Mouse (Mus musculus) liver, embryonic 15.5 days (tissue): ENCODE measurements around the gene Prpsap2. TPM values are rescaled to one million over a fixed set of nuclear protein-coding genes. Genes with fewer than 3 reads are reported as not detected.

Source experiments
- ATAC-seq: fragments of 200-750 bp; cut with Nextera tagmentation; 2 replicates; pipeline ENCODE4 v1.8.0; 2017; ENCODE audit warnings: moderate number of reproducible peaks, mild to moderate bottlenecking, moderate library complexity; ENCODE audit not compliant: insufficient read depth
- H3K27ac ChIP-seq: fragments of 300-500 bp; sonication (generic); replicated peaks from 2 replicates; pipeline ENCODE4 v1.5.1; 2015; ENCODE audit warnings: mild to moderate bottlenecking, inconsistent platforms
- H3K27me3 ChIP-seq: fragments of 300-500 bp; sonication (generic); 2 replicates; pipeline ENCODE4 v1.6.1; 2015; ENCODE audit warnings: mild to moderate bottlenecking, inconsistent platforms
- H3K36me3 ChIP-seq: fragments of 300-500 bp; sonication (generic); replicated peaks from 2 replicates; pipeline ENCODE4 v1.6.1; 2015; ENCODE audit warnings: moderate library complexity, mild to moderate bottlenecking, inconsistent platforms
- H3K4me1 ChIP-seq: fragments of 300-500 bp; sonication (generic); replicated peaks from 2 replicates; pipeline ENCODE4 v1.6.1; 2015; ENCODE audit warnings: inconsistent platforms
- H3K4me2 ChIP-seq: fragments of 300-500 bp; sonication (generic); 2 replicates; pipeline ENCODE4 v1.6.1; 2015; ENCODE audit warnings: moderate library complexity, mild to moderate bottlenecking, inconsistent platforms
- H3K4me3 ChIP-seq: fragments of 300-500 bp; sonication (generic); replicated peaks from 2 replicates; pipeline ENCODE4 v1.5.1; 2015; ENCODE audit warnings: mild to moderate bottlenecking, inconsistent platforms
- H3K9ac ChIP-seq: fragments of 300-500 bp; sonication (generic); 2 replicates; pipeline ENCODE4 v1.6.1; 2015; ENCODE audit warnings: moderate library complexity, mild to moderate bottlenecking, inconsistent platforms
- H3K9me3 ChIP-seq: fragments of 300-500 bp; sonication (generic); replicated peaks from 2 replicates; pipeline ENCODE4 v1.6.1; 2016; ENCODE audit warnings: inconsistent platforms
- WGBS: fragments of 180-500 bp; shearing (Covaris S2); methylation state at CpG from one replicate; pipeline ENCODE4 v1.1.7; 2015; ENCODE audit warnings: mixed read lengths; ENCODE audit not compliant: insufficient replicate concordance; 5-methylcytosine and 5-hydroxymethylcytosine counted together
- polyA plus RNA-seq: library from polyadenylated mRNA; unstranded; fragments of >200 nt; fragmentation: Nextera tagmentation; extraction: Ambion mirVana; gene quantifications from 2 replicates; pipeline ENCODE4 v1.2.1, GENCODE M21; 2015

Prpsap2 gene
- polyA plus RNA-seq, 1 experiment from 2014 or later, result 6.3 TPM

- Histone ChIP-seq H3K27ac (no peak overlapping the region), H3K9me3 (no peaks in the 10 kb centered on the region), H3K36me3 (no peaks in the 10 kb centered on the region), H3K27me3 (peaks cover 14% of the 10 kb centered on the region), H3K9ac (no peak overlapping the region), H3K4me1 (0 out of 2 replicates have a peak, but pooled peaks cover 8% of the 10 kb centered on the region), H3K4me2 (no peak overlapping the region), H3K4me3 (no peak overlapping the region)
- ATAC-seq, result no peak
- WGBS, result 41% methylated on average over 6 of the region's 6 CpGs
Observed at GRCm38 (mm10) chr11:61715130-61715529, 46.8 kb downstream of the Prpsap2 start.

- Histone ChIP-seq H3K27me3 (peaks cover 11% of the 10 kb centered on the region; the same call in 1 of the 2 replicates), H3K4me2 (no peak overlapping the region), H3K27ac (no peak overlapping the region), H3K4me1 (0 out of 2 replicates have a peak, but pooled peaks cover 8% of the 10 kb centered on the region), H3K4me3 (no peak overlapping the region), H3K36me3 (no peaks in the 10 kb centered on the region), H3K9ac (no peak overlapping the region), H3K9me3 (no peaks in the 10 kb centered on the region)
- ATAC-seq, result peak; percentile 71
- WGBS, result 25% methylated on average over 11 of the region's 11 CpGs
Observed at GRCm38 (mm10) chr11:61714346-61715117, 47.4 kb downstream of the Prpsap2 start.

DNA sequence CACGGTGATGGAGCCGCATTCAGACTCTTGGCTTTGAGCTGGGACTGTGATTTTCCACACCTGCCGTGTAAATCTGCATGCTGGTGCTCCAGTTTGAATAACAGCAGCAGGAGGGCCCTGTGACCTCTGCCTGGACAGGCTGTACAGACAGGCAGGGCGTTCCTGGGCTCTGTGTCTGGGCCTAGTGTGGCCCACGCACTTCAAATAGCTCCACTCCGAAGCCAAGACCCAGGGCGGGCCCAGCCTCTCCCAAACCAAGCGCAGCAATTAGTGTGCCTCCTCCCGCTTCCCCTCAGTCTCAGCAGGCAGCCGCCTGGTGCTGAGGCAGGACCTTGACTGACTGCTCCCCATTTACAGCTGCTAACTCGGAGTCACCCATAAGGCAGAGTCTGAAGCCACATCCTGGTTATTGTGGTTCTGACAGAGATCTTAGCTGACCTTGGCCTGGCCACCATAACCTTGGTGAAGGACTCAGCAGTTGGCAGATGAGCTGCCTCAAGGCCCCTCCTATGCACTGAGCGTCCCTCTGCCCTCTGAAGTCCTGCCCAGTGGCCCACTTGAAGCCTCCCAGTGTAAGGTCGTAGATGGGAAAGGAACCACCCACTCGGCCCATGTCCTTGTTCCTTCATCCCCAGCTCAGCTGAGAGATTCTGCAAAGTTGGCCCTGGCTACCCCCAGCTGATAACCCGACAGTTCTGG, 48.6 kb downstream of the Prpsap2 start:
- ATAC-seq, result no peak
- 0 out of 2 replicates have a peak, but pooled peaks cover 8% of the 10 kb centered on the region for H3K4me1 ChIP-seq
- WGBS, result 55% methylated on average over 15 of the region's 15 CpGs
- H3K4me2 ChIP-seq, result no peak overlapping the region
- H3K36me3 ChIP-seq, result no peaks in the 10 kb centered on the region
- H3K27ac ChIP-seq, result no peak overlapping the region
- no peak overlapping the region for H3K4me3 ChIP-seq
- no peaks in the 10 kb centered on the region for H3K9me3 ChIP-seq
- peaks cover 11% of the 10 kb centered on the region; the same call in 1 of the 2 replicates for H3K27me3 ChIP-seq
- no peak overlapping the region for H3K9ac ChIP-seq

- H3K9ac ChIP-seq, result no peak overlapping the region
- no peak overlapping the region for H3K4me2 ChIP-seq
- ATAC-seq, result 0 out of 2 replicates have a peak, but pooled peaks have one; percentile 6
- no peaks in the 10 kb centered on the region for H3K4me1 ChIP-seq
- no peaks in the 10 kb centered on the region for H3K9me3 ChIP-seq
- no peak overlapping the region for H3K4me3 ChIP-seq
- peaks cover 7% of the 10 kb centered on the region; the same call in 1 of the 2 replicates for H3K27me3 ChIP-seq
- 60% methylated on average over 3 of the region's 3 CpGs for WGBS
- H3K36me3 ChIP-seq, result peaks cover 10% of the 10 kb centered on the region
- H3K27ac ChIP-seq, result no peak overlapping the region
Observed at GRCm38 (mm10) chr11:61708928-61709327, 53.0 kb downstream of the Prpsap2 start.

DNA sequence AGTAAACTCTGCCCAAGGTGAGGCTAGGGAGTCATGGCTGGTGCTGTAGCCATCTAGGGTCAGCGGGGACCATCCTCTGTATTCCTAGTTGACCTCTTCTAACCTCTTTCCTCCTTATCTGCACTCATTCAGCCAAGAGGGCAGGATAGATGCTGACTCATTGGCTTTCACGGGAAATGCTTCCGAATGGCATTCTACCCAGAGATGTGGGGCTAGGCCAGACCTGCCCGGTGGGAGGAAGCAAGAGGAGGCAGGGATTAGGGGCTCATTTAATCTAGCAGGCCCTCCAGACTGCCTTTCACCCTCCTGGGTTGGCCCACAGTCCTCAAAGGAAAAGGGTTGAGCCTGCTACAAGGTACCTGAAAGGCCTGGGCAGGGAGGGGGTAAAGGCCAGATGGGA, 55.7 kb downstream of the Prpsap2 start:
- H3K27ac ChIP-seq, result no peak overlapping the region
- no peak for ATAC-seq
- no peaks in the 10 kb centered on the region for H3K9me3 ChIP-seq
- H3K4me3 ChIP-seq, result no peak overlapping the region
- H3K36me3 ChIP-seq, result peaks cover 35% of the 10 kb centered on the region
- 0 out of 2 replicates have a peak, but pooled peaks cover 7% of the 10 kb centered on the region for H3K27me3 ChIP-seq
- no peak overlapping the region for H3K9ac ChIP-seq
- WGBS, result 40% methylated on average over 4 of the region's 4 CpGs
- H3K4me1 ChIP-seq, result no peaks in the 10 kb centered on the region
- no peak overlapping the region for H3K4me2 ChIP-seq

DNA sequence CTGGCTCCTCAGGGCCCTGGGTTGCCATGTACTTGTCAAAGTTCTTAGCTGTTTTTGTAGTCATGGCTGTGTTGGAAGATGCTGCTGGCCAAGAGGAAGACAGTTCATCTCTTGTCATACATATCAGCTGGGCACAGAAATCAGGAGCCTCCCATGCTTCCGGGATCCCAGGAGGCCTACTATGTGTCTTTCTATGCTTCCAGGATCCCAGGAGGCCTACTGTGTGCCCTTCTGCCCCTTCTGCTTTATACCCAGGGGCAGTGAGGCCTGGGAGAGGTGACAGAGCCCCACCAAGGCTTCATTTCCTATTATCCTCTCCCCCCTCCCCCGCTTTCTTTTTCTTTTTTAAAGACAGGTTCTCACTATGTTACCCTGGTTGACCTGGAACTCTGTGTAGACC, 56.3 kb downstream of the Prpsap2 start:
- Histone ChIP-seq H3K9ac (no peak overlapping the region), H3K4me1 (no peaks in the 10 kb centered on the region), H3K27ac (no peak overlapping the region), H3K4me2 (no peak overlapping the region), H3K9me3 (no peaks in the 10 kb centered on the region), H3K27me3 (0 out of 2 replicates have a peak, but pooled peaks cover 6% of the 10 kb centered on the region), H3K4me3 (no peak overlapping the region), H3K36me3 (peaks cover 39% of the 10 kb centered on the region)
- no peak for ATAC-seq
- 93% methylated on average over 2 of the region's 2 CpGs for WGBS

GRCm38 (mm10) chr11:61702494-61702893, 59.4 kb downstream of the Prpsap2 start:
- no peak overlapping the region for H3K9ac ChIP-seq
- H3K4me1 ChIP-seq, result no peaks in the 10 kb centered on the region
- no peak overlapping the region for H3K4me2 ChIP-seq
- peaks cover 50% of the 10 kb centered on the region for H3K36me3 ChIP-seq
- no peak overlapping the region for H3K27ac ChIP-seq
- H3K4me3 ChIP-seq, result no peak overlapping the region
- H3K9me3 ChIP-seq, result no peaks in the 10 kb centered on the region
- WGBS, result 86% methylated on average over 5 of the region's 5 CpGs
- ATAC-seq, result no peak
- H3K27me3 ChIP-seq, result no peaks in the 10 kb centered on the region

- Histone ChIP-seq H3K9me3 (no peaks in the 10 kb centered on the region), H3K27ac (no peak overlapping the region), H3K4me1 (no peaks in the 10 kb centered on the region), H3K27me3 (no peaks in the 10 kb centered on the region), H3K4me2 (no peak overlapping the region), H3K36me3 (peaks cover 55% of the 10 kb centered on the region), H3K4me3 (no peak overlapping the region), H3K9ac (no peak overlapping the region)
- WGBS, result 75% methylated on average over 5 of the region's 5 CpGs
- ATAC-seq, result no peak
Observed at GRCm38 (mm10) chr11:61701696-61702095, 60.2 kb downstream of the Prpsap2 start.

DNA sequence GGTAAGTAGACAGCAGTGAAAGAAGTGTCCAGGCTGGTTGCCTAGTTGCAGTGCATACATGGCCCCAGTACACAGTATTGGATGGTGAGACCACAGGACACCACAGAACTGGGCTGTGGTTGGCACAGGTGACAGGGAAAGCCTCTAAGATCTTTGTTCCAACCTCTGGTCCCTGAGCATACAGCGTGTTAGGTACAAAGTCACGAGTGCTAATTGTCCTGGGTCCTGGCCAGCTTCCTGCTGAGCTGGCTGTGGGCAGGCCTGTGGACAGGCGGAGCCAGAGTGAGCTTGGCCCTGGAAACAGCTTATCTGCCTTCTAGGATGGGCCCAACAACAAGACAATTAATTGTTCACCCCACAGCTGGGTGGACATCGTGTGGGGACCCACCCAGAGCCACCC, 62.0 kb downstream of the Prpsap2 start:
- Histone ChIP-seq H3K4me1 (no peaks in the 10 kb centered on the region), H3K4me2 (no peak overlapping the region), H3K27ac (no peak overlapping the region), H3K36me3 (peaks cover 72% of the 10 kb centered on the region), H3K9ac (no peak overlapping the region), H3K4me3 (no peak overlapping the region), H3K9me3 (no peaks in the 10 kb centered on the region), H3K27me3 (no peaks in the 10 kb centered on the region)
- 57% methylated on average over 4 of the region's 4 CpGs for WGBS
- ATAC-seq, result no peak

DNA sequence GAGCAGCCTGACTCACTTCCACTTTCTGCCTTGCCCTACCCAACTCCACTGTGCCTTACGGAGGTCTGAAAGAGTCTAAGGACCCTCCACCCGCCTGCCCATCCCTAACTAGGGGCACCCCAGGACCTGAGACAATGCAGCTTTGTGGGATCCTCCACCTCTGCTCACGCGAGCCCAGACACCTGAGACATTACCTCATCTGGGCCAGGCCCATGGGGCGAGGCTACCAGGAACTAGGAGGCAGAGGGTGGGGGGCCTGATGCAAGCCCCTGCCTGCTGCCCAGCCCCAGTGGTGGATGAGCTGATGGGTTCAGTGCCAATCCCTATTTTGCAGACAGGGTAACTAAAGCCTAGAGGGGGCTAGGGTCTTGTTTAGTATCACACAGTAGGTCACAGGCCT, 62.4 kb downstream of the Prpsap2 start:
- no peaks in the 10 kb centered on the region for H3K4me1 ChIP-seq

GRCm38 (mm10) chr11:61698852-61699251, 63.0 kb downstream of the Prpsap2 start:
- Histone ChIP-seq H3K9ac (no peak overlapping the region), H3K36me3 (peaks cover 73% of the 10 kb centered on the region), H3K27me3 (no peaks in the 10 kb centered on the region), H3K4me3 (no peak overlapping the region), H3K4me1 (no peaks in the 10 kb centered on the region), H3K9me3 (no peaks in the 10 kb centered on the region), H3K4me2 (no peak overlapping the region), H3K27ac (no peak overlapping the region)
- no peak for ATAC-seq

More for the DNA sequence above, 62.4 kb downstream of the Prpsap2 start:
- no peak for ATAC-seq
- Histone ChIP-seq H3K27me3 (no peaks in the 10 kb centered on the region), H3K9ac (no peak overlapping the region), H3K36me3 (peaks cover 77% of the 10 kb centered on the region), H3K9me3 (no peaks in the 10 kb centered on the region), H3K27ac (no peak overlapping the region), H3K4me3 (no peak overlapping the region), H3K4me2 (no peak overlapping the region)
- 85% methylated on average over 5 of the region's 5 CpGs for WGBS
